Mouse (Mus musculus): ENCODE data around the gene Pik3r2. TPM values are rescaled to one million over a fixed set of nuclear protein-coding genes. Genes with fewer than 3 reads are reported as not detected.

Gene Pik3r2
- polyA plus RNA-seq, 1 experiment from 2014 or later: 49.1 TPM

DNA sequence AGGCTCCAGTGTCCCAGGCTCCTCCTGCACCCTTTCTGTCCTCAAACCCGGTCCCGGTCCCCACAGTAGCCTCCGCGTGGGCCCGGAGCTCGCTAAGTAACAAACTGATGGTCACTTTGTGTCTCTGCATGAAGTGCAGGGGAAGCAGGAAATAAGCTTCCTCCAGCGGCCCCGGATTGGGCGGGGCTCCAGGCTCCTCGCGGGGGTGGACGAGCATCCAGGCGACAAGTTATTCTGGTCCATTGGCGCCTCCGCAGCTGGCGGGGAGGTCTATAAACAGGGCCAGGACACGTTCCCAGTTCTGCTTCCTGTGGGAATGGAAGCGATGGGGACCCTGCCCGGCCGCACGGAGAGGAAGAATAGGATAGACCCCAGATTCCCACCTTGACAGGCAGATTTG is 23.4 kb downstream of the Pik3r2 start:
- Histone ChIP-seq H3K9ac (ENCODE audit: low read depth, low read length) (peak overlapping the region; percentile 42; the same call in 1 of the 2 replicates), H3K4me3 (ENCODE audit: low read length) (peak overlapping the region; percentile 17; the same call in 1 of the 2 replicates)

DNA sequence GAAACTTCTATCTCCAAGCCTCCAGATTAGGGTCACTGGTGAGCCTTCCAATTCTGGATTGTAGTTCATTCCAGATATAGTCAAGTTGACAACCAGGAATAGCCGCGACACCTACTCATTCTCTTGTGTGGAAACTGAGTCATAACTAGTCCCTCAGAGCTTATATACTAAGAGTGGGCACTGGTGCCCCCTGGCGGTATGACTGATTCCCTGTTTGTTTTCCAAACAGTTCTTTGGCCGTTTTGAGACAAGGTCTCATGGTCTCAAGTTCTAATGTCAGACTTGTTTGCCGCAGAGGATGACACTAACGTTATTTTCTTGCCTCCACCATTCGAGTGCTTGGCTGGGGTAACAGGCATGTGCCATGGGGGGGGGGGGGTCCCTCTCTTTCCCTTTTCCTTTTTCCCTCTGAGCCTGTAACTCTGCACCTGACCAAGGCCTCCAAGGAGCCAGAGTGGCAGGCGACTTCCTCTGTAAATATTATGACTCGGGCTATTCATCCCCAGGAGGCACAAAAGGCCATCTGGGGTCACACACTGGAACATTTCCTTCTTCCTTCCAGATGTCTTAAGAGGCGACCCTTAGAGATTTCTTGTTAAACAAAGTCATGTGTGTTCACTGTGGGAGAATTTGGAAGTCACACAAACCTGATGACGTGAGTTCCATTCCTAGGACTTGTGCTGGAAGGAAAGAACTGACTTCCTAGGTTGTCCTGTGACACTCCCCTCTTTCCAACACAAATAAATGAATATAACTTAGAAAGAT is 24.3 kb downstream of the Pik3r2 start:
- peaks cover 5% of the 10 kb centered on the region for H3K27me3 ChIP-seq (ENCODE audit: control insufficient read depth, insufficient read depth, low read length)
- peaks cover 4% of the 10 kb centered on the region; the same call in 1 of the 2 replicates for H3K36me3 ChIP-seq (ENCODE audit: control insufficient read depth, insufficient read depth, low read length)
- 24% methylated on average over 11 of the region's 11 CpGs for WGBS
- no peaks in the 10 kb centered on the region for H3K9me3 ChIP-seq (ENCODE audit: control insufficient read depth, low read length)
- H3K9ac ChIP-seq (ENCODE audit: low read depth, low read length): no peak overlapping the region
- H3K27ac ChIP-seq (ENCODE audit: low read depth, low read length): peak overlapping the region; percentile 83
- no peak overlapping the region for H3K4me3 ChIP-seq (ENCODE audit: low read length)
- H3K4me1 ChIP-seq (ENCODE audit: control insufficient read depth, insufficient read depth, low read length): peaks cover 23% of the 10 kb centered on the region
- no peak for ATAC-seq (ENCODE audit: low FRiP score, low TSS enrichment)
- no peak overlapping the region for H3K4me2 ChIP-seq (replicated peaks; ENCODE audit: low read depth, low read length)

More for the DNA sequence above, 23.4 kb downstream of the Pik3r2 start:
- Histone ChIP-seq H3K27ac (ENCODE audit: low read depth, low read length) (peak overlapping the region; percentile 83), H3K4me1 (ENCODE audit: control insufficient read depth, insufficient read depth, low read length) (peaks cover 23% of the 10 kb centered on the region), H3K9me3 (ENCODE audit: control insufficient read depth, low read length) (no peaks in the 10 kb centered on the region), H3K4me2 (replicated peaks; ENCODE audit: low read depth, low read length) (peak overlapping the region; percentile 36), H3K36me3 (ENCODE audit: control insufficient read depth, insufficient read depth, low read length) (peaks cover 13% of the 10 kb centered on the region; the same call in 1 of the 2 replicates), H3K27me3 (ENCODE audit: control insufficient read depth, insufficient read depth, low read length) (no peaks in the 10 kb centered on the region)
- 5% methylated on average over 21 of the region's 21 CpGs for WGBS
- no peak for ATAC-seq (ENCODE audit: low FRiP score, low TSS enrichment)

DNA sequence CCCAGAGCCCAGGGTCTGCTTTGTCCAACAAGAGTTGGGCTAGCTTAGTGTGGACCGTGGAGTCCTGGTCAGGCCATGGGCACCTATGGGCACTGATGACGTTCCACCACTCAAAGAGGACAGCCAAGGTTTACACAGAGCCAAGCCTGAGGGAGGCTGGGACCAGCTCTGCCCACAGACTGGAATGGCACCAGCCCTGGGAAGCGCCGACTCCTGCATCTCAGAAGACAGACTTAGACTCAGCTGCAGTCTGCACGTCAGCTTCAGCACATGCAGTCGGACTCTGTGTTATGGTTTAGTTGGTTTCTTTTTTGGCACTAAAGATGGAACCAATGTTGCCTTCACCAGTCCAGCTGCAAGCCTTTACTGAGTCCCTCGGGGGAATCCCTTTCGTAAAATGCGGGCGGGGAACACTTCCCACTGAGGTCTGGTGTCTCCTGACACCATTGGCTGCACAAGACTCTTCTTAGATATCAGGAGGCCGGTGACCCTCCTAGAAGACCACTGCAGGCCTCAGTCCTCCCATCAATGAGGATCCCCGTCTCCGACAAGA is 26.3 kb downstream of the Pik3r2 start:
- ATAC-seq (ENCODE audit: low FRiP score, low TSS enrichment): no peak
- no peak overlapping the region for H3K27ac ChIP-seq (ENCODE audit: low read depth, low read length)
- no peaks in the 10 kb centered on the region for H3K36me3 ChIP-seq (ENCODE audit: control insufficient read depth, insufficient read depth, low read length)
- H3K9me3 ChIP-seq (ENCODE audit: control insufficient read depth, low read length): no peaks in the 10 kb centered on the region
- peaks cover 17% of the 10 kb centered on the region for H3K4me1 ChIP-seq (ENCODE audit: control insufficient read depth, insufficient read depth, low read length)
- H3K4me2 ChIP-seq (replicated peaks; ENCODE audit: low read depth, low read length): no peak overlapping the region
- no peak overlapping the region for H3K4me3 ChIP-seq (ENCODE audit: low read length)
- H3K9ac ChIP-seq (ENCODE audit: low read depth, low read length): no peak overlapping the region
- 83% methylated on average over 13 of the region's 13 CpGs for WGBS
- H3K27me3 ChIP-seq (ENCODE audit: control insufficient read depth, insufficient read depth, low read length): peaks cover 14% of the 10 kb centered on the region

DNA sequence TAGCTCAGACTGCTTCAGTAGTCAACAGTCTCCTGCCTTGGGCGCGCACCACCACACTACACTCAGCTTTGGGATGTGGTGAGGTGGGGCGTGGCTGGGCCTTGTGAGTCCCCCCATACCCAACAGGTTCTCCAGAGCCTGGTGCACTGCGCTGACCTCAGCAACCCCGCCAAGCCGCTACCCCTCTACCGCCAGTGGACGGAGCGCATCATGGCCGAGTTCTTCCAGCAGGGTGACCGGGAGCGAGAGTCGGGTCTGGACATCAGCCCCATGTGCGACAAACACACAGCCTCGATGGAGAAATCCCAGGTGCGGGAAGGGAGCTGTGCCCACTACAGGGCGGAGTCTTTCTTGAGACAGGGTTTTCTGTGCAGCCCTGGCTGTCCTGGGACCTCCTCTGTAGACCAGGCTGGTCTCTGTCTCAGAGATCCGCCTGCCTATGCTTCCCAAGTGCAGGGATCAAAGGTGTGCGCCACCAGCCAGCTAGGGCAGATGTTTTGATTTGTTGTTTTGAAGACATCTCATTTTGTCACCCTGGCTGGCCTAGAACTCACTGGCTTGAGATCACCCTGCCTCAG is 27.3 kb downstream of the Pik3r2 start:
- Histone ChIP-seq H3K9me3 (ENCODE audit: control insufficient read depth, low read length) (no peaks in the 10 kb centered on the region), H3K27ac (ENCODE audit: low read depth, low read length) (no peak overlapping the region), H3K4me1 (ENCODE audit: control insufficient read depth, insufficient read depth, low read length) (peaks cover 22% of the 10 kb centered on the region), H3K27me3 (ENCODE audit: control insufficient read depth, insufficient read depth, low read length) (peaks cover 21% of the 10 kb centered on the region), H3K36me3 (ENCODE audit: control insufficient read depth, insufficient read depth, low read length) (no peaks in the 10 kb centered on the region), H3K4me2 (replicated peaks; ENCODE audit: low read depth, low read length) (no peak overlapping the region), H3K9ac (ENCODE audit: low read depth, low read length) (no peak overlapping the region), H3K4me3 (ENCODE audit: low read length) (no peak overlapping the region)
- WGBS: 84% methylated on average over 19 of the region's 19 CpGs
- no peak for ATAC-seq (ENCODE audit: low FRiP score, low TSS enrichment)

DNA sequence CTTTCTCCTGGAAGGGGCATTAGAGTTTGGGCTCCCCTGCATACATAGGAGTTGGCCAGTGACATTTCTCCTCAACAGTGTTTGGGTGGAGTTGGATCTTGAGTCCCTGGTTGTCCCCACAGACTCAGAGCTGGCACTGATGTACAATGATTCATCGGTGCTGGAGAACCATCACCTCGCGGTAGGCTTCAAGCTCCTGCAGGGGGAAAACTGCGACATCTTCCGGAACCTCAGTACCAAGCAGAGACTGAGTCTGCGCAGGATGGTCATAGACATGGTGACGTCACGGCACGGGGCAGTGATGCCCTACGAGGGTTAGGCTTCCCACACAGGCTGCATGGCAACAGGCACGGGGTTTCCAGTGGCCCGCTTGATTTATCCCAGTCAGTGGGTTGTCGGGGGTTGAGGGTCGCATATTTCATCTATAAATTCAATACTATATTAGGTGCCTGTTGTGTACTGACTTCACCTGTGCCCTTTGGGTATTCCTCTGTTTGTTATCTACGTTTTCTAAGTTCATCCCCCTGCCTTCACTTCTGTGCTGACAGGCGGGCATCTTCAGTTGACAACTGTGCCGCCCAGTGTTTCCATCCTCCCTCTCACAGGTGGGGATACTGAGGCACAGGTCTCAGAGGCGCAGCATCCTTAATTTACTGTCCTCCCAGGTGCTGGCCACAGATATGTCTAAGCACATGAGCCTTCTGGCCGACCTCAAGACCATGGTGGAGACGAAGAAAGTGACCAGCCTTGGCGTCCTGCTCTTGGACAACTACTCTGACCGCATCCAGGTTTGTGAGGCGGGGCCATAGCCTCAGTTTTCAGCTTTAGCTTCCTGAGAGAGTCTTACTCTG is 28.0 kb downstream of the Pik3r2 start:
- Histone ChIP-seq H3K9me3 (ENCODE audit: control insufficient read depth, low read length) (no peaks in the 10 kb centered on the region), H3K4me3 (ENCODE audit: low read length) (no peak overlapping the region), H3K4me2 (replicated peaks; ENCODE audit: low read depth, low read length) (no peak overlapping the region), H3K4me1 (ENCODE audit: control insufficient read depth, insufficient read depth, low read length) (peaks cover 25% of the 10 kb centered on the region), H3K9ac (ENCODE audit: low read depth, low read length) (no peak overlapping the region), H3K27me3 (ENCODE audit: control insufficient read depth, insufficient read depth, low read length) (peaks cover 28% of the 10 kb centered on the region), H3K36me3 (ENCODE audit: control insufficient read depth, insufficient read depth, low read length) (no peaks in the 10 kb centered on the region), H3K27ac (ENCODE audit: low read depth, low read length) (no peak overlapping the region)
- ATAC-seq (ENCODE audit: low FRiP score, low TSS enrichment): no peak
- 88% methylated on average over 23 of the region's 23 CpGs for WGBS

DNA sequence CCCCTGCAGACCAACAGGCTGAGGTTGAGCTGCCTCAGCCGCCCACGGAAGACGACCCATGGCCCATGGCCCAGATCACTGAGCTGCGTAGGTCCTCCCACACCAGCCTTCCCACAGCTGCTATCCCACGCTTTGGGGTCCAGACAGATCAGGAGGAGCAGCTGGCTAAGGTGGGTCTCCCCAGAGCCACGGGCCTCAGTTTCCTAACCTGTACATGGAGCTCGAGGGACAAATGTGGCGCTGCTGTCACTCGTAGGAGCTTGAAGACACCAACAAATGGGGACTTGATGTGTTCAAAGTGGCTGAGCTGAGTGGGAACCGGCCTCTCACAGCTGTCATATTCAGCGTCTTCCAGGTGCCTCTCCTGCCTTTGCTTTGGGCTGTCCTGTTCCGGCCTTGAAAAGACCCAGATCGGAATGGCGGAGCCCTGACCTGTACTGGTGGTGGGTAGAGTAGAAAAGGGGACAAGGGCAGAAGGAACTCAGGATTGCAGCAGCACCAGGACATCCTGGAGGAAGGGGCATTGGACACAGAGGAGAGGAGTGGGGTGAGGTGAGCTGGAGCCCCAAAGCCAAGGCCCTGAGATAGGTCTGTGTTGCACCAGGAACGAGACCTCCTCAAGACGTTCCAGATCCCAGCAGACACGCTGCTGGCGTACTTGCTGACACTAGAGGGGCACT is 29.2 kb downstream of the Pik3r2 start:
- Histone ChIP-seq H3K27ac (ENCODE audit: low read depth, low read length) (no peak overlapping the region), H3K9ac (ENCODE audit: low read depth, low read length) (no peak overlapping the region), H3K4me2 (replicated peaks; ENCODE audit: low read depth, low read length) (no peak overlapping the region), H3K9me3 (ENCODE audit: control insufficient read depth, low read length) (no peaks in the 10 kb centered on the region), H3K4me3 (ENCODE audit: low read length) (no peak overlapping the region), H3K27me3 (ENCODE audit: control insufficient read depth, insufficient read depth, low read length) (peaks cover 39% of the 10 kb centered on the region), H3K36me3 (ENCODE audit: control insufficient read depth, insufficient read depth, low read length) (no peaks in the 10 kb centered on the region), H3K4me1 (ENCODE audit: control insufficient read depth, insufficient read depth, low read length) (peaks cover 24% of the 10 kb centered on the region)
- 71% methylated on average over 18 of the region's 18 CpGs for WGBS
- no peak for ATAC-seq (ENCODE audit: low FRiP score, low TSS enrichment)

DNA sequence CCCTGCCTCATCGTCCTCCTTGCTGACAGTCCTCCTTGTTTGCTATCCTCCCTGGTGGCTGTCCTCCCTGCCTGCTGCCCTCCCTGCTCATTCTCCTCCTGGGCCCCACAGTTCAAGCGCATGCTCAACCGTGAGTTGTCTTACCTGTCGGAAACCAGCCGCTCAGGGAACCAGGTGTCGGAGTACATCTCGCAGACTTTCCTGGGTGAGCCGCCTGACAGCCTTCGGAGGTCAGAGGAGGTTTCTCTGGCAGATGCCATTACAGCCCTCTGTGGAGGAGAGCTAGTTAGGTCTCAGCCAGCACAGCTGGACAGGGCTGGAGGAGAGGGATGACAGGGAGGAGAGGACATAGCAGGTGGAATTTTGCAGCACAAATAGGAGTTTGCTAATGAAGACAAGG is 29.8 kb downstream of the Pik3r2 start:
- Histone ChIP-seq H3K9me3 (ENCODE audit: control insufficient read depth, low read length) (no peaks in the 10 kb centered on the region), H3K27me3 (ENCODE audit: control insufficient read depth, insufficient read depth, low read length) (peaks cover 42% of the 10 kb centered on the region), H3K4me1 (ENCODE audit: control insufficient read depth, insufficient read depth, low read length) (peaks cover 22% of the 10 kb centered on the region), H3K4me3 (ENCODE audit: low read length) (no peak overlapping the region), H3K9ac (ENCODE audit: low read depth, low read length) (no peak overlapping the region), H3K4me2 (replicated peaks; ENCODE audit: low read depth, low read length) (no peak overlapping the region), H3K36me3 (ENCODE audit: control insufficient read depth, insufficient read depth, low read length) (no peaks in the 10 kb centered on the region), H3K27ac (ENCODE audit: low read depth, low read length) (no peak overlapping the region)
- 55% methylated on average over 9 of the region's 9 CpGs for WGBS
- ATAC-seq (ENCODE audit: low FRiP score, low TSS enrichment): no peak

DNA sequence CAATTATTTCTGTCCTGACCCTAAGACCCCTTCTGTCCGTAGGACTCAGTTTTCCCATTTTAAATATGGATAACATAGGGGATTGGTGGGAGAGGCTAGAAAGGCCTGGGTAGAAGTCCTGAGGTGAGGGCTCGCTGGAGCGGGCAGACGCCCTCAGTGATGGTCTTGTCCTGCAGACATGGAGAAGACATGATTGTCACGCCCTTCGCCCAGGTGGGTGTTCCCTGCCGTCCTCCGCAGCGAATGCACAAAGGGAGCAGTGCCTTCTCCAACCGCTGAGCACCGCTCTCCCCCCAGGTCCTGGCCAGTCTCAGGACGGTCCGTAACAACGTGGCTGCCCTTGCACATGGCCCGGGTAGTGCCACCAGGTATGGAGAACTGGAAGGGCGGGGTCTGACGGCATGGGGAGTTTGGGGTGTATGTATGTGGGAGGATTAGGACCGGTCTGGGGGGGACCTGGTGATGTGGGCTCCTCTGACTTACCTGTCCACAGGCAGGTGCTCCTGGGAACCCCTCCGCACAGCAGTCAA is 30.8 kb downstream of the Pik3r2 start:
- Histone ChIP-seq H3K4me1 (ENCODE audit: control insufficient read depth, insufficient read depth, low read length) (peaks cover 22% of the 10 kb centered on the region), H3K4me3 (ENCODE audit: low read length) (no peak overlapping the region), H3K9me3 (ENCODE audit: control insufficient read depth, low read length) (no peaks in the 10 kb centered on the region), H3K27ac (ENCODE audit: low read depth, low read length) (no peak overlapping the region), H3K4me2 (replicated peaks; ENCODE audit: low read depth, low read length) (no peak overlapping the region), H3K9ac (ENCODE audit: low read depth, low read length) (no peak overlapping the region), H3K27me3 (ENCODE audit: control insufficient read depth, insufficient read depth, low read length) (peaks cover 49% of the 10 kb centered on the region), H3K36me3 (ENCODE audit: control insufficient read depth, insufficient read depth, low read length) (no peaks in the 10 kb centered on the region)
- WGBS: 54% methylated on average over 19 of the region's 19 CpGs
- ATAC-seq (ENCODE audit: low FRiP score, low TSS enrichment): no peak
